Mouse (Mus musculus) CD4-positive, CD25-positive, alpha-beta regulatory T cell, adult 4 months (primary cell): ENCODE results near the gene Mageh1. TPM values are rescaled to one million over a fixed set of nuclear protein-coding genes. Genes with fewer than 3 reads are reported as not detected.
"Not testable (repeated sequence)": the region's sequence is repeated elsewhere in the genome, so short reads cannot be mapped to it uniquely, and the experiment has no call there.

Experiments used
- ATAC-seq: one replicate; pipeline ENCODE4 v1.8.0; 2017
- polyA plus RNA-seq, 2 experiments: library from polyadenylated mRNA; unstranded; fragments of 100-300 nt; shearing (Covaris generic); gene quantifications; one replicate each; pipeline ENCODE4 v1.2.1; 2017

The Mageh1 gene
- polyA plus RNA-seq: 1 to 10 TPM; 1.5 to 1.7 TPM

DNA sequence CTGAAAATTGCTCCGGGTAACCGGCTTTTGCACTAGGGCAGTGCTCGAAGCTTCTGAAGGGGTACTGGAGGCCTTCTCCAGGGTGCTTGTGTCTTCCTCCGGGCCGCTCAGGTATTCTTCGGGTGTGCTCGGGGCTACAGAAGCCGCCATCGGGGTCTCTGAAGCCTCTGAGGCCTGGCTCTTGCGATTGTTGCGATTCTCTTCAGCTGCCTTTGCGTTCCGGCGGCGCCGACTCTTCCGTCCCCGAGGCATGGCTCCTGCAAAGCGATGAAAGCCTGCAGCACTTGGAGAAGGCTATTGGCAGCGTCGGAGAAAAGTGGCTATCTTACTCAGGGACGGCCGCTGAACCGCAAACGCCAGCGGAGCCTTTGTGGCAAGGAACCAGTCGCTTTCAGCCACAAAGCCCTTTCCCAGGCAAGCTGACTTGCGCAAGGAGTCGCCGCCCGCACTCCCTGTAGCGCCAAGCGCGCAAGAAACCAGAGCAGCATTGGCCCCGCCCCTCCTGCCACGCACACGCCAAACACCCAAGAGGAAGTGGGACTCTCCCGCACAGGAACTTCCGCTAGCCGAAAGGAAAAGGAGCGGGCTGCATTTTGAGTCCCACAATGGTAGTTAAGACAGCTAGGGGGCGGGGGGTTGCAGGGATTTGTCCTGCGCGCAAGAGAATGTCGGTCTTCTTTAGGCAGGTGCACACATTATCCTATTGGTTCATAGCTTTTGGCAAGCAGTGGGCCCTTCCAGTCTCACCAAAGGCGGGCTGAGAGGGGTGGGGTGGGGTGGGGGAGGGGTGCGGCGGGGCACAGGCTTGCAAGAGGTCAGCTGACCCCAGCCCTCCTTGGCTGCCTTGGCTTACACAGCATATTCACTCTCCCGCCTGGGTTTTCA is at the start of gene Mageh1:
Mageh1 (minus strand) TSS at position 489 of the 885 bp plus-strand sequence.
- peak; percentile 93 for ATAC-seq

DNA sequence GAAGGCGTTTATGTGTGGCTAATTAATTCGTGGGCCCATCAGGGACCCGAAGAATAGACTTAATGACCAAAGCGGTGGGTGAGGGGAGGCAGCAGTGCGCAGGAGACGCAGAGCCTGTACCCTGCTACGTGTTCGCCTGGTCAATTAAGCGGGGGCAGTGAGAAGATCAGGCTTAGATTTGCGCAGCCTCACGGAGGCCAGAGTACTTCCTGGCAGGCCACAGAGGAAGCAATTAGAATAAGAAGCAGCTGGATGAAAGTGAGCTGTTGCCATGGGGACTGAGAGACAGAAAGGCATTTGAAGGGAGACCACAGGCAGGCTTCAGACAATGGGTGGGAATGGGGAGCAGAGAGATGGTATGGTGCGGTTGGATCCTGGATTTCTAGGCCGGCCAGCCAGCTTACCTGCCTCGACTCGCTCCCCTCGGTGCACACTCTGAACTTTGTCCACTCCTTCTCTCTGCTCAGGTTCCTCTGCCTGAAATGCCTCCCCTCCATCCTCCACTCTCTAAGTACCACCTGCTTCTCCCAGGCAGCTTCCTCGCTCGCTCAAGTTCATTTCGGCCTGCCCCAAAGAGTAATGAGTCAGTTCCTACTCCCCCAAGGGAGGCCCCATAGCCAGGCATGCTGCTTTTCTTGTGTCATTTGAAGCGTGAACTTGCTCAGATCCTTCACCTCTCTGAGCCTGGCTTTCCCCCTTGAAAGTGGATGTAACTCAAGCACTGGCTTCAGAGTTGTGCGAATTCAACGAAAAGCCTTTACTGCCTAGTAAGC is 783 bp upstream of the Mageh1 start:
- ATAC-seq: peak; percentile 40

DNA sequence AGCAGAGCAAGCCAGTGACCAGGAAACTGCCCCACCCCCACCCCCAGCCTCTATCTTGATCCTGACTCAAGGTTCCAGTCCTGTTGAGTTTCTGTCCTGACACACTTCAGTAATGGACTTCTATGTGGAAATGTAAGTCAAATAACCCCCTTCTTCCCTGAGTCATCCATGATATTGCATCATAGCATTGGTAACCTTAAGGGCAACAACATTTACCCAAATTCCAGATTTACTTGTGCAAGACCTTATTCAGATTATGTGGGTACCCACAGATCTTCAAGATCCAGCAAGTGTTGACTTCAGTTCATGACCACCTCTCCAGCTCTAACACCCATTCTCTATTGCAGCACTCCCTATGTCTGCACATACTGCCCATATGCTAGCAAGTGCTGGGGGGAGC is 5.8 kb downstream of the Mageh1 start:
- not testable (repeated sequence) for ATAC-seq

DNA sequence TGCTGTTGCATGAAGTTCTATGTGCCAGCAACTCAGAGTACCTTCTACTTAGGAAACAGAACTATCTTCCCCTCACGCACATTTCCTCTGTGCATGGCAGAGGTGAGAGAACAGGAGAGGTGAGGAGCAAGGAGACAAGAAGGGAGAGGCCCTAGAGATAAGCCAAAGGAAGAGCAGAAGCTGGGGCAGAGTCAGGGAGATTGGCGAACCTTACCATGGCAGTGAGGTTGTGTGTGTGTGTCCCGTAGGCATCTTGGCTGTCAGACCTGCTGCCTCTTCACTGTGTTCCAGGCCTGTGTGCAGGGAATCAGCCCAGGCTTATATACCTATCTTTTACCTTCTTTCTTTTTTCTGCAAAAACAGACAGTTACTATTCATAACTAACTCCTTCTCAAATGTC is 11.7 kb downstream of the Mageh1 start:
- not testable (repeated sequence) for ATAC-seq

DNA sequence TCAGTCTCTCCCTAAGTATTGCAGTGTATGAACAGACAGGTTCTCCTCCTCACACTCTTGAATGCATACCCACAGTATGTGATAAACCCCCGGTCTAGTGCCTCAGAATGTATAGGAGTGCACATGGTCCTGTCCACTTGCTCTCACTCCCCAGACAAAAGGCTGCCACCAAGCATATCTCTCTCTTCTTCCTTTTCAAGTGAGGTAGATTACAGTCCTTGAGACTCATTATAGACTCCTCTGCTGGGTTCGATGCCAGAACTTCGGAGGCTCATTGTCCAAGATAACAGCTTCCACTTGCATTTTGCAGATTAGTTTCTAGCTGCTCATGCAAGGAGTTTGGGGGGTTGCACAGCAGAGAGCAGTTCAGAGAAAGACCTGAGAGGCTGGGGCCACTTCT is 12.1 kb downstream of the Mageh1 start:
- ATAC-seq: not testable (repeated sequence)

DNA sequence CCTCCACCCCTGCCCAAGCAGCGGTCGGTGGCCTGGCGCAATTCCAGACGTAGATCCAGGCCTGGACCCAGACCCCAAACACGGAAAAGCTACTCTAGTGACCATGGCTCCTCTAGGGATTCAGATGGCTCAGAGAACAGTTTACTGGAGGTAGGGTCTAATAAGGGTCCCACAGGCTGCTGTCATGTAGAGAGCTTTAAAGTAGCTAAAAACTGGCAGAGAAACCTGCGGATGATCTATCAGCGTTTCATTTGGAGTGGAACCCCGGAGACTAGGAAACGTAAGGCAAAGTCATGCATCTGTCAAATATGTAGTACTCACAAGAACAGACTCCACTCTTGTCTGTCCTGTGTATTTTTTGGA is 29.7 kb downstream of the Mageh1 start:
- ATAC-seq: no peak

DNA sequence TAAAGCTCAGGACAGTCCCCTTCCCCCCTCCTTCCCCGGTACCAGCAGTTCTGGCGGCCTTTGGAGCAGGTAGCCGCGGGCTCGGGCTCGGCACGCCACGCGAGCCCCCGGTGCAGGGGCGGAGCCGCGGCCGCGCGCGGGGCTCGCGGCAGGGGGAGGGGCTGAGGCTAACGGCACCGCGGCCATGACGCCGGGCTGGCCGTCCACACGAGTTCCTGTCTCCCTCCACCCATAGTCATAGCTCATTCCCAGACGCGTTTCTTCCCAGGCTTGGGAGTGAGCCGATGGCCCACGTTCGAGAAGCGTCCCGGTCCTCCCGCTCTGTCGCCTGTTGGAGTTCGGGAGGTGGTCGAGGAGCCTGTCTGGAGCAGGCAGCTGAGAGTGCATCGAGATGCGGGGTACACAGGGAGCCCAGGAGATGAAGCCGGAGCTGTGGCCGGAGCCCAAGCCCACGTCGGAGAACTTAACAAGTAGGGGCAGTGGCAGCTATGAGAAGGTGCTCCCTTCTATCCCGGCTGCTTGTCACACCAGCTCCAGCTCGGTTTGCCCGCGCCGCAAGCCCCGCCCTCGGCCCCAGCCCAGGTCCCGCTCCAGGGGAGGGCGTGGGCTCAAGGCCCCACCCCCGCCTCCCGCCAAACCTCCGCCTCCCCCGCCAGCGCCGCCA is 30.2 kb downstream of the Mageh1 start:
- peak; percentile 45 for ATAC-seq

DNA sequence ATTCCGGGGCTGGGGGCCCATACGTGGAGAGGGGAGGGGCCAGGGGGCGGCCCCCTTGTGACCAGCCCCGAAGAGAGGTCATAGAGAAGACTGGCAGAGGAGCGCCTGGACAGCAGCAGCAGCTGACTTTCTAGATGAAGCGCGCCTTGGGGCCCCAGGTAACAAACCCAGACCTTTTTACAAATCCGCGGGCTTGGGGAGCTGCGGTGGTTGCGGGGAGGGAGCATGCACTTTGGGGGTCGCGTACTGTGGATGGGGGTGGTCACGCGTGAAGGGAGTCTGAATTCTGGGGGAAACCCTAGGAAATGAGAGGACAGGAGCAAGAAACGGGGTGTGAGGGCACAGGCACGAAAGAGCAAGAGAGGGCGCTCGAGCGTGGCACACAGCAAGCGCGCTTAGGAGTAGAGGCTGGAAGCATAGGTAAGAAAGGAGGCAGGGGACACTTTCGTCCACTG is 31.0 kb downstream of the Mageh1 start, which contains the start of gene Usp51:
Usp51 (plus strand) TSS at position 83 of the 455 bp plus-strand sequence.
- peak; percentile 26 for ATAC-seq

DNA sequence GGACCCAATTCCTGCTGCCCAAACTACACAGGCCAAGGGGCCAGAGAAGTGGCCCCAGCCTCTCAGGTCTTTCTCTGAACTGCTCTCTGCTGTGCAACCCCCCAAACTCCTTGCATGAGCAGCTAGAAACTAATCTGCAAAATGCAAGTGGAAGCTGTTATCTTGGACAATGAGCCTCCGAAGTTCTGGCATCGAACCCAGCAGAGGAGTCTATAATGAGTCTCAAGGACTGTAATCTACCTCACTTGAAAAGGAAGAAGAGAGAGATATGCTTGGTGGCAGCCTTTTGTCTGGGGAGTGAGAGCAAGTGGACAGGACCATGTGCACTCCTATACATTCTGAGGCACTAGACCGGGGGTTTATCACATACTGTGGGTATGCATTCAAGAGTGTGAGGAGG is 41.3 kb downstream of the Mageh1 start:
- ATAC-seq: not testable (repeated sequence)

DNA sequence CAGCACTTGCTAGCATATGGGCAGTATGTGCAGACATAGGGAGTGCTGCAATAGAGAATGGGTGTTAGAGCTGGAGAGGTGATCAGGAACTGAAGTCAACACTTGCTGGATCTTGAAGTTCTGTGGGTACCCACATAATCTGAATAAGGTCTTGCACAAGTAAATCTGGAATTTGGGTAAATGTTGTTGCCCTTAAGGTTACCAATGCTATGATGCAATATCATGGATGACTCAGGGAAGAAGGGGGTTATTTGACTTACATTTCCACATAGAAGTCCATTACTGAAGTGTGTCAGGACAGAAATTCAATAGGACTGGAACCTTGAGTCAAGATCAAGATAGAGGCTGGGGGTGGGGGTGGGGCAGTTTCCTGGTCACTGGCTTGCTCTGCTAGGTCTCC is 47.5 kb downstream of the Mageh1 start:
- ATAC-seq: not testable (repeated sequence)

Other genes with a start within 250 kb of the Mageh1 start
- not detected for gene Usp51, start 31.1 kb downstream of the Mageh1 start, polyA plus RNA-seq
- gene Foxr2, start 81.2 kb upstream of the Mageh1 start, polyA plus RNA-seq: not detected
- gene Rragb, start 102.4 kb upstream of the Mageh1 start, polyA plus RNA-seq: 1 to 10 TPM; 4.9 to 9.3 TPM
- gene Klf8, start 199.9 kb upstream of the Mageh1 start, polyA plus RNA-seq: 1 to 10 TPM in 1 of 2 experiments, under 1 TPM in 1; 0.87 to 1.3 TPM